Mouse (Mus musculus) stomach, embryonic 15.5 days (tissue): ENCODE results near the gene Apobec2. TPM values are rescaled to one million over a fixed set of nuclear protein-coding genes. Genes with fewer than 3 reads are reported as not detected.

Experiments
- polyA plus RNA-seq: library from polyadenylated mRNA; unstranded; fragments of >200 nt; fragmentation: Nextera tagmentation; extraction: Ambion mirVana; gene quantifications from 2 replicates; pipeline ENCODE4 v1.2.1, GENCODE M21; 2015

The Apobec2 gene
- polyA plus RNA-seq, 1 experiment from 2014 or later: 4.4 TPM

Other genes starting within 250 kb of the Apobec2 start
- gene Trem1, start 200.2 kb downstream of the Apobec2 start, polyA plus RNA-seq: 0.34 and 0.60 TPM in 2 replicates
- 1.1 and 1.6 TPM in 2 replicates for gene Trem3, start 185.2 kb downstream of the Apobec2 start, polyA plus RNA-seq
- 1.3 TPM in 2 replicates for gene Treml4, start 168.6 kb downstream of the Apobec2 start, polyA plus RNA-seq
- 0.30 and 0.48 TPM in 2 replicates for gene Treml2, start 133.4 kb downstream of the Apobec2 start, polyA plus RNA-seq
- 0.68 and 0.99 TPM in 2 replicates for gene B430306N03Rik, start 116.8 kb downstream of the Apobec2 start, polyA plus RNA-seq
- 3.3 and 4.4 TPM in 2 replicates for gene Trem2, start 86.5 kb downstream of the Apobec2 start, polyA plus RNA-seq
- 0.42 and 0.84 TPM in 2 replicates for gene Treml1, start 73.0 kb downstream of the Apobec2 start, polyA plus RNA-seq
- gene Nfya, start 23.0 kb downstream of the Apobec2 start, polyA plus RNA-seq: 11.4 and 12.3 TPM in 2 replicates
- gene Oard1, start 22.9 kb downstream of the Apobec2 start, polyA plus RNA-seq: 61.1 and 68.7 TPM in 2 replicates
- gene Tspo2, start 18.6 kb upstream of the Apobec2 start, polyA plus RNA-seq: 6.8 and 13.6 TPM in 2 replicates
- 14.3 and 16.8 TPM in 2 replicates for gene Unc5cl, start 22.0 kb upstream of the Apobec2 start, polyA plus RNA-seq